Mouse (Mus musculus) heart, embryonic 14.5 days (tissue): ENCODE results near the gene Gm12216. TPM values are rescaled to one million over a fixed set of nuclear protein-coding genes. Genes with fewer than 3 reads are reported as not detected.

Experiments
- ATAC-seq: fragments of 200-750 bp; cut with Nextera tagmentation; 2 replicates; pipeline ENCODE4 v1.8.0; 2017; ENCODE audit warnings: low read depth, moderate TSS enrichment; ENCODE audit not compliant: insufficient number of reproducible peaks, insufficient read depth, low FRiP score
- H3K27ac ChIP-seq, 2 experiments: fragments of 200-500 bp in 1 of 2; fragments of 300-500 bp in 1 of 2; sonication (generic) in 1 of 2; replicated peaks in 1 of 2; 2 replicates each; pipeline ENCODE4 v1.5.1; 2012 to 2014; ENCODE audit warnings: low read depth in 2 of 2, low read length in 2 of 2, control low read depth in 1 of 2, mild to moderate bottlenecking in 1 of 2, mixed read lengths in 1 of 2; ENCODE audit not compliant: control insufficient read depth in 1 of 2, insufficient read depth in 1 of 2
- H3K27me3 ChIP-seq: fragments of 300-500 bp; sonication (generic); 2 replicates; pipeline ENCODE4 v1.6.1; 2014; ENCODE audit warnings: mild to moderate bottlenecking, low read length, control low read depth; ENCODE audit not compliant: control insufficient read depth, insufficient read depth
- H3K36me3 ChIP-seq: fragments of 300-500 bp; sonication (generic); 2 replicates; pipeline ENCODE4 v1.6.1; 2014; ENCODE audit warnings: mild to moderate bottlenecking, control low read depth, low read length, mixed read lengths; ENCODE audit not compliant: control insufficient read depth, insufficient read depth
- H3K4me1 ChIP-seq, 2 experiments: fragments of 200-500 bp in 1 of 2; fragments of 300-500 bp in 1 of 2; sonication (generic) in 1 of 2; 2 replicates each; pipeline ENCODE4 v1.6.1; 2012 to 2014; ENCODE audit warnings: low read length in 2 of 2, control low read depth in 1 of 2, mixed read lengths in 1 of 2; ENCODE audit not compliant: control insufficient read depth in 2 of 2, insufficient read depth in 2 of 2
- H3K4me2 ChIP-seq: fragments of 300-500 bp; sonication (generic); 2 replicates; pipeline ENCODE4 v1.6.1; 2014; ENCODE audit warnings: mild to moderate bottlenecking, low read length
- H3K4me3 ChIP-seq, 2 experiments: fragments of 200-500 bp in 1 of 2; fragments of 300-500 bp in 1 of 2; sonication (generic) in 1 of 2; 2 replicates each; pipeline ENCODE4 v1.5.1; 2012 to 2014; ENCODE audit warnings: low read length in 2 of 2, mild to moderate bottlenecking in 2 of 2, control low read depth in 1 of 2, low read depth in 1 of 2, moderate library complexity in 1 of 2; ENCODE audit not compliant: control insufficient read depth in 1 of 2, insufficient read depth in 1 of 2
- H3K9ac ChIP-seq: fragments of 300-500 bp; sonication (generic); 2 replicates; pipeline ENCODE4 v1.6.1; 2014; ENCODE audit warnings: mild to moderate bottlenecking, low read length
- H3K9me3 ChIP-seq: fragments of 300-500 bp; sonication (generic); 2 replicates; pipeline ENCODE4 v1.6.1; 2016; ENCODE audit warnings: low read length, control low read depth; ENCODE audit not compliant: control insufficient read depth
- WGBS: fragments of 180-500 bp; shearing (Covaris S2); extraction: QIAGEN DNeasy Blood & Tissue Kit; methylation state at CpG from one replicate; pipeline ENCODE4 v1.1.7; 2014; 5-methylcytosine and 5-hydroxymethylcytosine counted together
- polyA plus RNA-seq: library from polyadenylated mRNA; unstranded; fragments of >200 nt; fragmentation: Nextera tagmentation; extraction: Ambion mirVana; gene quantifications from 2 replicates; pipeline ENCODE4 v1.2.1, GENCODE M21; 2014

Gm12216 gene
- polyA plus RNA-seq, 1 experiment from 2014 or later = 0.30 TPM

DNA sequence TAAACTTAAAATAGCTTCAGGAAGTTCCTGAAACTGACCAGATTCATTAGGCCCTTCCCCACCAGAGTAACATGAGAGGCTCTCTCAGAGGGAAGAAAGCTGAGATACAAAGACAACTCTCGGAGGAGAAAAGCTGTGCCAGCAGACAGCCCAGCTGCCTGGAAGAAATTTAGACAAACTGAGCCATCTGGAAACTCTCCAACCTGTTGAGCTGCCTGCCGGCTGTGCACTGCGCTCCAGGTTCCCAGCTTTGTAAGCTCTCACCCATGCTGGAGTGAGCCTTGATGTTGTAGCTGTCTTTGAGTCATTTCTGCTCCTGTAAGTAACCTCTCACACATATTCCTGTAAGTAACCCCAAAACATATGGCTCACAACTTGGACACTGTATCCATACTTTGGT is 66.1 kb downstream of the Gm12216 start:
- no peak overlapping the region for H3K4me3 ChIP-seq
- H3K4me2 ChIP-seq = no peak overlapping the region
- 0 out of 2 replicates have a peak, but pooled peaks cover 4% of the 10 kb centered on the region for H3K9me3 ChIP-seq
- no peak for ATAC-seq
- peaks cover 28 to 30% of the 10 kb centered on the region in 2 experiments for H3K4me1 ChIP-seq
- H3K36me3 ChIP-seq = no peaks in the 10 kb centered on the region
- H3K9ac ChIP-seq = no peak overlapping the region
- WGBS = 64% methylated on average over 3 of the region's 3 CpGs
- no peaks in the 10 kb centered on the region for H3K27me3 ChIP-seq
- H3K27ac ChIP-seq = no peak overlapping the region

DNA sequence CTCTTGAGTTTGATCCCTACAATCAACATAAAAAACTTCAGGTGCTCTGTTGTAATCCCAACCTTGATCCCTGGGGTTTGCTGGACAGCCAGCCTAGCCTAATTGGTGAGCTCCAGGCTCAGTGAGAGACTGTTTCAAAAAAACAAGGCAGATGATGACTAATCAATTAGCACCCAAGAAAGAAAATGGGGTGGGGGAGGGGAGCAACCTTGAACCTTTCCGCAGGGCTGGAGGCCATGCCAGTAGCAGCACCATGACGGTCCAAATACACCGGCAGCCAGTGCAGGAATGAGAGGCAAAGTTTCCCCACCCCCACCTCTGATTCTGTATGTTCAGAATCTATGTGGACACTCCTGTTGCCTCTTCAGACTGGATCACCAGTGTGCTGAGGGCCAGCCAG is 69.8 kb downstream of the Gm12216 start:
- WGBS = 55% methylated on average over 3 of the region's 3 CpGs
- no peak overlapping the region for H3K4me2 ChIP-seq
- no peak overlapping the region for H3K4me3 ChIP-seq
- no peak for ATAC-seq
- no peak overlapping the region for H3K9ac ChIP-seq
- H3K36me3 ChIP-seq = no peaks in the 10 kb centered on the region
- H3K4me1 ChIP-seq = peaks cover 7% of the 10 kb centered on the region in 2 experiments; a peak in 2 of 4 replicates
- H3K27me3 ChIP-seq = no peaks in the 10 kb centered on the region
- H3K27ac ChIP-seq = no peak overlapping the region
- H3K9me3 ChIP-seq = 0 out of 2 replicates have a peak, but pooled peaks cover 4% of the 10 kb centered on the region

DNA sequence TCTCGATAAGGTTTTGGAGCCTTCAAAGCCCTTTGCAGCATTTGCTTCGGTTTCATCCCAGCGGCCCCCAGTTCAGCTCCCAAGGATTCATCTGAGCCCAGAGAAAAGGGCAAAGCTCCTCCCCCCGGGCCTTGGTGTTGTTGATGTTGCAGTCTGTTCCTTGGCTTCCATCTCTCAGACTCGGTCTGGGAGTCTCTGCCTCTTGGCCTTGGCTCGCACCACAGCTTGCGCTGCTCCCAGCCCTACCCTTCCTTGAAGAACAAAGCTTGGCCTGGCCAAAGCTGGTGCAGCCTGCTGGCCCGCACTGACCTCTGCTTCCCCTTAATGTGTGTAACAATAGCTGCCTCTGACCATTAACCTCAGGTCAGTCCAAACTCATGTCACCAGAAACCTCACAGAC is 70.9 kb downstream of the Gm12216 start:
- ATAC-seq = 0 out of 2 replicates have a peak, but pooled peaks have one; percentile 20
- H3K36me3 ChIP-seq = no peaks in the 10 kb centered on the region
- H3K4me1 ChIP-seq = no peaks in the 10 kb centered on the region
- H3K9me3 ChIP-seq = 0 out of 2 replicates have a peak, but pooled peaks cover 4% of the 10 kb centered on the region
- WGBS = 76% methylated on average over 8 of the region's 8 CpGs
- no peak overlapping the region for H3K9ac ChIP-seq
- H3K27ac ChIP-seq = no peak overlapping the region
- no peak overlapping the region for H3K4me3 ChIP-seq
- H3K27me3 ChIP-seq = no peaks in the 10 kb centered on the region
- no peak overlapping the region for H3K4me2 ChIP-seq

DNA sequence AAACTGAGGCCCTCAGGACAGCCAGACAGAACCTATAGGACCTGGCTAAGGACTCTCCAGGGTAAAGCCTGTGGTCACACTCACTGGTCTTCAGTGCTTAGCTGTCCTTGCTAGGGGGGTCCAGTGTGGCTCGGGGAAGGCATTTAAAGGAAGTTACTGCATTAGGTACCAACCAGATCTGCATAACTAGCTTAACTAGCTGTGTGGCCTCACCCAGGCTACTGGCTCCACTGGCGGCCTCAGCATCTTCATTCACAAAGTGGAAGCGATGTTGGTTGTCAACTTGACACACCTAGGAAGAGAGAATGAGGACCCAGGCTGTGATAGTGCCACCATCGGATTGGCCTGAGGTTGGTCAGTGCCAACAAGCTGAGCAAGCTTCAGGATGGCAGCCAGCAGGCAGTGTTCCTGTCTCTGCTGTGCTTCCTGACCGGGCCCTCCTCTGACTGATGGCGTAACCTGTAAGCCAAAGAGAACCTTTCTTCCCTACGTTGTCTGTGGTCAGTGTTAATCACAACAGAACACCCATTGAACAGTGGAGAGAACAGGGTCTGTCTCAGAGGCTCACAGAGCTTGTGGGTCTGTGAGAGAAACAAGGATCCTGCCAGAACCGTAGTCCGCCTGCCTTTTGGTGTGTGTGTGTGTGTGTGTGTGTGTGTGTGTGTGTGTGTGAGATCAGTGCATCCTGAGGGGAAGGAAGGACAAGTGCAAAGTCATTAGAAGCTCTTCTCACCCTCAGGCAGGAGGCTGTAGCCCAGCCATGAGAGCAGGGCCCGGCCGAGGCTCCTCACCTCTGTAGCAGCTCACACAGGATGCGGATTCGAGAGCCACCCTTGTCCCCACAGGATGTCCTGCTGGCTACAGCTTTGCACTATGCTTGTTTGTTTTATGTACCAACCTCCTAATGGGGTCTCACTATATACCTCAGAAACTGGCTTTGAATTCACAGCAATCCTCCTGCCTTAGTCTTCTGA is 72.7 kb downstream of the Gm12216 start:
- ATAC-seq = no peak
- Histone ChIP-seq H3K4me2 (no peak overlapping the region), H3K36me3 (no peaks in the 10 kb centered on the region), H3K27me3 (no peaks in the 10 kb centered on the region), H3K27ac (no peak overlapping the region), H3K4me3 (no peak overlapping the region), H3K4me1 (no peaks in the 10 kb centered on the region), H3K9me3 (0 out of 2 replicates have a peak, but pooled peaks cover 4% of the 10 kb centered on the region), H3K9ac (no peak overlapping the region)
- WGBS = 76% methylated on average over 13 of the region's 13 CpGs

DNA sequence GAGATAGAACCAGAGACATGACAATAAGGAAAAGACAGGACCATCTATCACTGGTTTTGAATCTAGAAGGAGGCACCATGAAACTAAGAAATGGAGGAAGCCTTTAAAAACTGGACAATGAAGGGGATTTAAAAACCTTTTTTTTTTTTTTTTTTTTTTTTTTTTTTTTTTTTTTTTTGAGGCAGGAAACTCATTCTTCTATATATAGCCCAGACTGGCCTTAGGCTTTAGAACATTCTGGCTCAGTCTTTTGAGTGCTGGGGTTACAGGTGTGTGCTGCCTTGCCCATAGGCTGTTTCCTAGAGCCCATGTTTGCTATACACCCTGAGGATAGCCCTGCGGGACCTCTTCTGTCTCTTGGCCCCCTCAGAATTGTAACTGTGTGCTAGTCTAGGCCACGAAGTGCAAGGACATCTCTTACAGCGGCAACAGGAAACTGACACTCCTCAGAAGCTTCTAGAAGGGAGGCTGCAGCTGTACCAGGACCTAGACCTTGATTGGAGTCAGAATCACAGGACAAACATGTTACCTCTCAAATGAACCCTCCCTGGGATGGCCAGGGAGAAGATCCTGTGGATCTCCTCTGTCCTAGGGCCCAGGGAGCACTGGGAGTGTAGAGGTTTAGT is 73.6 kb downstream of the Gm12216 start:
- Histone ChIP-seq H3K27ac (no peak overlapping the region), H3K27me3 (no peaks in the 10 kb centered on the region), H3K4me2 (no peak overlapping the region), H3K9ac (no peak overlapping the region), H3K4me3 (no peak overlapping the region), H3K9me3 (0 out of 2 replicates have a peak, but pooled peaks cover 2% of the 10 kb centered on the region), H3K4me1 (0 out of 4 replicates have a peak, but pooled peaks cover 0 to under 1% of the 10 kb centered on the region in 2 experiments), H3K36me3 (no peaks in the 10 kb centered on the region)
- WGBS = 68% methylated on average over 3 of the region's 3 CpGs
- no peak for ATAC-seq

DNA sequence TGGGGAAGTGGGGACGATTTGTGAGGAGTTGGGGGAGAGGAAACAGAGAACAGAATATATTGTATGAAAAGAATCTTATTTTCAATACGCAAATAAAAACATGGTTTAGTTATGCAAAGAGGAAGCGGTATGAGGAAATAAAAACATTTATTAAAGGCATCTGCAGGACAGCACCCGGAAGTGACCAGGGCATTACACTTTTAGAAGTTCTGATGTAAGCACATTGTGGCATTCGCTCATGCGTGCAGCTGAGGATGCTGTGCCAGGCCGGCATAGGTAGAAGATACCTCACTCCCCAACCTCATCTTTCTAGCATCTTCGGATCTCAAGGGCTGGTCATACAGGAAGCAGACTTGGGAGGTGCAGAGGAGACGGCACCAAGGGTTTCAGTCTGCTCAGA is 75.8 kb downstream of the Gm12216 start:
- Histone ChIP-seq H3K36me3 (0 out of 2 replicates have a peak, but pooled peaks cover 2% of the 10 kb centered on the region), H3K27ac (no peak overlapping the region), H3K9ac (no peak overlapping the region), H3K4me3 (no peak overlapping the region), H3K27me3 (no peaks in the 10 kb centered on the region), H3K4me1 (0 out of 4 replicates have a peak, but pooled peaks cover 0 to 3% of the 10 kb centered on the region in 2 experiments), H3K4me2 (no peak overlapping the region), H3K9me3 (no peaks in the 10 kb centered on the region)
- 86% methylated on average over 9 of the region's 9 CpGs for WGBS
- no peak for ATAC-seq

DNA sequence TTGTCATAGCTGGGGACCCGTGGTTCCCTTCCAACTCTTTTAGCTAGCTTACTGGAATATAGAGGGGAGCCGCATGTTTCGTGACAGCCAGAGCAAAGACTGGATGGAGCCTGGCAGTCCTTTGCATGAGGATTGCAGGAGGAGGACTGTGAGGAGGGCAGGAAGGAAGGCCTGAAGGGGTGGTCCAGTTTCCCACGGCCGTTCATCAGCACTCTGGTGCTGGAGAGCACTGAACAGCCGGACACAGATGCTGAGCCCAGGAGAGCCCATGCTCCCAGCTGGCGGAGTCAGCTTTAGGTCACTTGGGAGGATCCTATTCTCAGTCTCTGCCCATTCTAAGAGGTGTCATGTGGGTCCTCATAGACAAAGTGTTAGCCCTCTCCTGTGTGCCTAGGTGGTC is 77.1 kb downstream of the Gm12216 start:
- Histone ChIP-seq H3K9ac (no peak overlapping the region), H3K27me3 (no peaks in the 10 kb centered on the region), H3K9me3 (no peaks in the 10 kb centered on the region), H3K4me2 (no peak overlapping the region), H3K4me3 (no peak overlapping the region), H3K36me3 (peaks cover 14% of the 10 kb centered on the region), H3K4me1 (0 out of 4 replicates have a peak, but pooled peaks cover 0 to 3% of the 10 kb centered on the region in 2 experiments), H3K27ac (no peak overlapping the region)
- WGBS = 83% methylated on average over 7 of the region's 7 CpGs
- ATAC-seq = no peak
